Mouse (Mus musculus) retina, adult 2 months (tissue): Measurements from ENCODE around the gene Mafb.
A peak's percentile ranks its signal among the peaks of the same experiment; 100 is the strongest.

ENCODE experiments used
- DNase-seq: peaks from one replicate; pipeline ENCODE4 v3.0.0-alpha.2; 2012; ENCODE audit warnings: low read depth, low spot score

Gene Mafb

DNA sequence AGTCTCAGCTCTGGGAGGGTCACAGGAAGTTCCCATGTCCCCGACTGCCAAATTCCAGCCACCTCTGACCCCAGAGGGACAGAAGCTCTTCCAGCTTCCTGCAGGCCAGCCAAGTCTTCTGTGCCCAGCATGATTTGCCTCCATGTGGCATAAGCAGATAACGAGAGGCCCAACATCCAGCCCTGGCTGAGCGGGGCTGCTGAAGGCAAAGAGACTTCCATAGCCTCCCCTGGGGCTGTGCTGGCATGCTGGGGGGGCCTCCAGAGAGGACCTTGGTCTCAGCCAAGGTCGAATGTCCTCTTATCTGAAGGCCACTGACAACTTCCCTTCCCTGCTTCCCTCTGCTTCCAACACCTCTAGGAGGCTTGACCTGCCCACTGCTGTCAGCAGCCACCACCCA, 39.7 kb downstream of the Mafb start:
- no peak for DNase-seq

DNA sequence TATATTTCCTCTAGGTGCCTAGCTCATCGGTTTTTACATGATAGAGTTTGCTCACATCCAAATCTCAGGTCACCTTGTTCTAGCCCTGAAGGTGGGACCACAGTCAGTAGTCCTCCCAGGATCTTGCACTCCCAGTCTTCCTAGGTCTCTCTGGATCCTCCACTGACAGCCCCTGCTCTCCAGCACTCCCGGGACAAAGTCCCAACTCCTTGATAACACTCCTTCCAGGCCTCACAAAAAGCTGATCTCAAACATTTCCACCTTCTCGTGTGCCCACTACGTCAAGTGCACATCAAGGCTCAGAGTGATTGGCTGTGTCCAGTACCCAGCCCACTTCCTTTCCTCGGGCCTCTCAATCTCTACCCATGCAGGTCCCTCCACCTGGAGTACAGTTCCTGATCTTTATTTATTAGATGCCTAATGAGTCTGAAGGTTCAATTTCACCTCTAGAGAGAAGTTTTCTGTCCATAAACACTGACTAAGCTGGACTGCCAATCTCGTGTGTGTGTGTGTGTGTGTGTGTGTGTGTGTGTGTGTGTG, 41.7 kb downstream of the Mafb start:
- DNase-seq = no peak

DNA sequence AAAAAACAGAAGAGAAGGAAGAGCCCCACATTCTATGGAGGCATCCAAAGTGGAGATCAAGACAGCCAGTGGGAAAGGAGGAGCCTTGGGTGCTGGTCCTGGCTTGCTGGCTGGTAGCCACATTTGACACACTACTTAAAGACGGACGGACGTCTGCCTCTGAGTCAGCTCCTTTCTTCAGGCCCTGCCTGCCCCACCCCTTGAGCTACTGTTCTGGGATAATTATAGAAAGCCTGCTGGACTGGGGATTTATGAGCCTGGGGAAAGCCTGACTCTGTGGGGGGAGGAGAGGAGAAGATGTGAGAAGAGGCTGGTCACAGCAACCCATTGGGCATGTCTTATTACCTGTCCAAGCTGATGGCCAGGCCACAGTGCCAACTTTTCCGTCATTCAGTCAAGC, 45.0 kb downstream of the Mafb start:
- DNase-seq = peak; percentile 4

DNA sequence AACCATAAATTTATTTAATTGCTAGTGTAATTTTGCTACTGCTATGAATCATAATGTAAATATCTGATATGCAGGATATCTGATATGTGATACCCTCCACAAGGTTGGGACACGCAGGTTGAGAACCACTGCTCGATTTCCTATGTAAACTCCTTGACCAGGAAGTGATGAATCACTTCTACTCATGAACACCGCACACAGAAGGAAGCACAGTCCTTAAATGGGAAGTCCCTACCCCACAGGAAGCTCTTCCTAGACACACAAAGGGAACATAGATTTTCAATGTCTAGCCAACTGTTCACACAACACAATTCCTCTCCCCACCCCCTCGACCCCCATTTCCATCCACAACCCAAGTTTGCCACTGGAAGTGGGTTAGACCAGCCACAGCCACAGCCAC, 48.6 kb downstream of the Mafb start:
- no peak for DNase-seq
